Mouse (Mus musculus) liver, adult 10 weeks (tissue): ENCODE data around the gene Olfr600. TPM values are rescaled to one million over a fixed set of nuclear protein-coding genes. Genes with fewer than 3 reads are reported as not detected.

Experiments used
- polyA plus RNA-seq: library from polyadenylated mRNA; stranded (reverse); fragments of 350-450 nt; fragmentation: Illumina TruSeq; extraction: RNeasy Lipid Tissue Mini Kit (QIAGEN cat#74804); gene quantifications from one replicate; pipeline ENCODE4 v1.2.3, GENCODE M21; 2014; ENCODE audit warnings: low read depth, low replicate concordance

Olfr600 gene
- not detected for polyA plus RNA-seq

DNA sequence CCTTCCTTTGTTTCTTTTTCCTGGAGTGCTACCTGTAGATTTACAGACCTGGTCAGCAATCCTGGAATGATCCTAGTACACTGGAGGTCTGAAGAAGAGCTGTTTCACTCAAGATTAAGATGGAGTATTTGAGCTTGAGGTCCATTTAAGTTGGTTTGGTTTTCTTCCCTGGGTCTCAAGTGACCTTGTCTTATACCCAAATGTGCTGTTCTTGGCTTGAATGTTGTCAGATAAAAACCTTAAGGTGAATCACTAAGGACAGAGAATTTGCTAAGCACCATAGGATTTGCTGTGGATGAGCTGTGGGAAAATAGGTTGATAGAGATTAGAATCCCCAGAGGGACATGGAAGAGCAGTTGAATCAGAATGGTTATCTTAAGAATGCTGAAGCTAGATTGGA, at the start of gene Olfr600:
TSS of gene Olfr600 (minus strand) at position 101 of the 400 bp plus-strand sequence.

GRCm38 (mm10) chr7:103386077-103386476, 36.6 kb upstream of the Olfr600 start, which contains the start of gene Olfr603:
Gene Olfr603, minus strand, starts transcription at chr7:103386177.

DNA sequence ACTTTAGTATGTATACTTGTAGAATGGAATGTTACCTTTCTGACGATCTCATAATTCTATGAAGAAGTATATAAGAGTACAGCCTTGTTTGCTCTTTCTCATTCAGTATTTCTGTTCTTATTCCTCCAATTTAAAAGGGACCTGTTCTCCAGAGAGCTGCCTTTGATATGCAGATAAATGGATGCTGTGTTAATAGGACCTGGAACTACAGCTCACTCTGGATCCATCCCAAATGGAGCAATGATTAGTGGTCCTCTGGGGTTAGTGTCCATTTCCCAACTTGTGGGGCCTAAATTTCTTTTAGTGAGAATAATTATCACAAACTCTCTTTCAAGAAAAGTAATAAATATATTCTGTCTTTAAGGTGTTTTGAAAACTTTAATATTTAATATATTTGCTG, 13.1 kb upstream of the Olfr600 start, which contains the start of gene Olfr601:
TSS of gene Olfr601 (minus strand) at position 101 of the 400 bp plus-strand sequence.

DNA sequence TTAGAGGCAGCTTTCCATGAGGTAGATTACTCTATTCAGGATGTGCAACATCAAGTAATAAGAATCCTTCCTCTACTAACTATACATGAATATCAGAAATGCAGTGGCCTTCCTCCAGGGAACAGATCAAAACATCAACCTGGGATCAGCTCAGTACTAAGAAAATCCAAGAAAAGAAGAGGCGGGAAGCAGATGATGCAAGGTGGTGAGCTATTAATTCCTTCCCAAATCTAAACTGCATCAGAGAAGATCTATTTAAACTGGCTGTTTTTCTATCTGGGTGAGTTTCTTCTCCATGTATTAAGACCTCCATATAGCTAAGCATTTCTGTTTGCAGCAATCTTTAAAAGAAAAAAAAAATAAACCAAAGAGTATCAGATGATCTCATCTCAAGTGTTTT, 13.9 kb downstream of the Olfr600 start, which contains the start of gene Olfr599:
TSS of gene Olfr599 (plus strand) at position 301 of the 400 bp plus-strand sequence.

GRCm38 (mm10) chr7:103323268-103323667, 26.2 kb downstream of the Olfr600 start, which contains the start of gene Olfr598:
Gene Olfr598, plus strand, starts transcription at chr7:103323568.

DNA sequence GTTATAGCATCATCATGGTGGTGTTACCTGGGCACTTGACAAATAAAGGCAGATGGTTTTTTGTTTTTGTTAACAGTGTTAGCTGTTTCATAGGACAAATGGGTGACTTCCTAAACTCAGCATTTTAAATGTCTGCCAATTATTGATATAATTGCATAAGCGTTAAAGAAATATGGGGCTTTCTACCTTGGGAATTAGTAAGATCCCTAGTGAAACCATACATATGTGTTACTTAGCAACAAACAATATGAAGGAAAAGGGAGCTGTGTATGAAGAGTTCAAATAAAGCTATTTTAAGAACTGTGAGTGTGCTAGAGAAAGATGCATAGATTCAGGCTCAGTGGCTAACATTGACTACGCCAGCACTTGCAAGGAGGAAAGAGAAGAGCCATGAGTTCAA, 33.5 kb downstream of the Olfr600 start, which contains the start of gene Olfr597:
TSS of gene Olfr597 (plus strand) at position 301 of the 400 bp plus-strand sequence.

GRCm38 (mm10) chr7:103305348-103305747, 44.1 kb downstream of the Olfr600 start, which contains the start of gene Olfr596:
Gene Olfr596, plus strand, starts transcription at chr7:103305648.

Other genes starting within 250 kb of the Olfr600 start
- not detected for gene Olfr586, start 224.0 kb downstream of the Olfr600 start, polyA plus RNA-seq
- gene Olfr588-ps1, start 208.8 kb downstream of the Olfr600 start, polyA plus RNA-seq, result not detected
- not detected for gene Olfr589, start 193.3 kb downstream of the Olfr600 start, polyA plus RNA-seq
- gene Olfr591, start 171.3 kb downstream of the Olfr600 start, polyA plus RNA-seq, result not detected
- gene Olfr592, start 164.9 kb downstream of the Olfr600 start, polyA plus RNA-seq, result not detected
- not detected for gene Olfr593, start 137.8 kb downstream of the Olfr600 start, polyA plus RNA-seq
- gene Olfr594, start 132.7 kb downstream of the Olfr600 start, polyA plus RNA-seq, result not detected
- gene Usp17ld, start 97.2 kb downstream of the Olfr600 start, polyA plus RNA-seq, result not detected
- not detected for gene Olfr596, start 44.0 kb downstream of the Olfr600 start, polyA plus RNA-seq
- not detected for gene Olfr597, start 33.4 kb downstream of the Olfr600 start, polyA plus RNA-seq
- gene Olfr598, start 26.1 kb downstream of the Olfr600 start, polyA plus RNA-seq, result not detected
- not detected for gene Olfr599, start 13.8 kb downstream of the Olfr600 start, polyA plus RNA-seq
- not detected for gene Olfr601, start 13.0 kb upstream of the Olfr600 start, polyA plus RNA-seq
- gene Olfr603, start 36.5 kb upstream of the Olfr600 start, polyA plus RNA-seq, result not detected
- not detected for gene Usp17lc, start 65.4 kb upstream of the Olfr600 start, polyA plus RNA-seq
- not detected for gene Olfr605, start 95.8 kb upstream of the Olfr600 start, polyA plus RNA-seq
- not detected for gene Olfr606, start 99.4 kb upstream of the Olfr600 start, polyA plus RNA-seq
- not detected for gene Olfr607, start 114.5 kb upstream of the Olfr600 start, polyA plus RNA-seq
- not detected for gene Olfr608, start 120.2 kb upstream of the Olfr600 start, polyA plus RNA-seq
- gene Olfr609, start 148.4 kb upstream of the Olfr600 start, polyA plus RNA-seq, result not detected
- gene Olfr610, start 162.5 kb upstream of the Olfr600 start, polyA plus RNA-seq, result not detected
- not detected for gene Olfr611, start 171.2 kb upstream of the Olfr600 start, polyA plus RNA-seq
- gene Olfr612, start 193.0 kb upstream of the Olfr600 start, polyA plus RNA-seq, result not detected
- not detected for gene Olfr613, start 198.4 kb upstream of the Olfr600 start, polyA plus RNA-seq
- gene Olfr615, start 206.4 kb upstream of the Olfr600 start, polyA plus RNA-seq, result not detected
- not detected for gene Olfr616, start 219.5 kb upstream of the Olfr600 start, polyA plus RNA-seq
- not detected for gene Olfr617, start 223.4 kb upstream of the Olfr600 start, polyA plus RNA-seq
- gene Olfr618, start 240.4 kb upstream of the Olfr600 start, polyA plus RNA-seq, result not detected